Mouse (Mus musculus): ENCODE data around the gene Gm11168.
"Not testable (repeated sequence)": the region's sequence is repeated elsewhere in the genome, so short reads cannot be mapped to it uniquely, and the experiment has no call there.

Gm11168 gene

DNA sequence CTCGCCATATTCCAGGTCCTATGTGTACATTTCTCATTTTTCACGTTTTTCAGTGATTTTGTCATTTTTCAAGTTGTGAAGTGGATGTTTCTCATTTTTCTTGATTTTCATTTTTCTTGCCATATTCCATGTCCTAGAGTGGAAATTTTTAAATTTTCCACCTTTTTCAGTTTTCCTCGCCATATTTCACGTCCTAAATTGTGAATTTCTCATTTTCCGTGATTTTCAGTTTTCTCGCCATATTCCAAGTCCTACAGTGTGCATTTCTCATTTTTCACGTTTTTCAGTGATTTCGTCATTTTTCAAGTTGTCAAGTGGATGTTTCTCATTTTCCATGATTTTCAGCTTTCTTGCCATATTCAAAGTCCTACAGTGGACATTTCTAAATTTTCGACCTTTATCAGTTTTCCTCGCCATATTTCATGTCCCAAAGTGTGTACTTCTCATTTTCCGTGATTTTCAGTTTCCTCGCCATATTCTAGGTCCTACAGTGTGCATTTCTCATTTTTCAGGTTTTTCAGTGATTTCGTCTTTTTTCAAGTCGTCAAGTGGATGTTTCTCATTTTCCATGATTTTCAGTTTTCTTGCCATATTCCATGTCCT lies at the start of gene Gm11168:
Gene Gm11168, plus strand, starts transcription at position 553 of the 603 bp plus-strand sequence.
- DNase-seq (ENCODE audit: low read depth, low spot score): not testable (repeated sequence)

DNA sequence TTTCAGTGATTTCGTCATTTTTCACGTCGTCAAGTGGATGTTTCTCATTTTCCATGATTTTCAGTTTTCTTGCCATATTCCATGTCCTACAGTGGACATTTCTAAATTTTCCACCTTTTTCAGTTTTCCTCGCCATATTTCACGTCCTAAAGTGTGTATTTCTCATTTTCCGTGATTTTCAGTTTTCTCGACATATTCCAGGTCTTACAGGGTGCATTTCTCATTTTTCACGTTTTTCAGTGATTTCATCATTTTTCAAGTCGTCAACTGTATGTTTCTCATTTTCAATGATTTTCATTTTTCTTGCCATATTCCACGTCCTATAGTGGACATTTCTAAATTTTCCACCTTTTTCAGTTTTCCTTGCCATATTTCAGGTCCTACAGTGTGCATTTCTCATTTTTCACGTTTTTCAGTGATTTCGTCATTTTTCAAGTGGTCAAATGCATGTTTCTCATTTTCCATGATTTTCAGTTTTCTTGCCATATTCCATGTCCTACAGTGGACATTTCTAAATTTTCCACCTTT lies 2.6 kb upstream of the Gm11168 start, which contains the start of gene Gm10722:
Gene Gm10722, plus strand, starts transcription at position 478 of the 528 bp plus-strand sequence.
- peak; percentile 42 for DNase-seq (ENCODE audit: low read depth, low spot score)

DNA sequence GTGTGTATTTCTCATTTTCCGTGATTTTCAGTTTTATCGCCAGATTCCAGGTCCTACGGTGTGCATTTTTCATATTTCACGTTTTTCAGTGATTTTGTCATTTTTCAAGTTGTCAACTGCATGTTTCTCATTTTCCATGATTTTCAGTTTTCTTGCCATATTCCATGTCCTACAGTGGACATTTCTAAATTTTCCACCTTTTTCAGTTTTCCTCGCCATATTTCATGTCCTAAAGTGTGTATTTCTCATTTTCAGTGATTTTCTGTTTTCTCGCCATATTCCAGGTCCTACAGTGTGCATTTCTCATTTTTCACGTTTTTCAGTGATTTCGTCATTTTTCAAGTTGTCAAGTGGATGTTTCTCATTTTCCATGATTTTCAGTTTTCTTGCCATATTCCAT lies 2.1 kb upstream of the Gm11168 start:
- DNase-seq (ENCODE audit: low read depth, low spot score): not testable (repeated sequence)

DNA sequence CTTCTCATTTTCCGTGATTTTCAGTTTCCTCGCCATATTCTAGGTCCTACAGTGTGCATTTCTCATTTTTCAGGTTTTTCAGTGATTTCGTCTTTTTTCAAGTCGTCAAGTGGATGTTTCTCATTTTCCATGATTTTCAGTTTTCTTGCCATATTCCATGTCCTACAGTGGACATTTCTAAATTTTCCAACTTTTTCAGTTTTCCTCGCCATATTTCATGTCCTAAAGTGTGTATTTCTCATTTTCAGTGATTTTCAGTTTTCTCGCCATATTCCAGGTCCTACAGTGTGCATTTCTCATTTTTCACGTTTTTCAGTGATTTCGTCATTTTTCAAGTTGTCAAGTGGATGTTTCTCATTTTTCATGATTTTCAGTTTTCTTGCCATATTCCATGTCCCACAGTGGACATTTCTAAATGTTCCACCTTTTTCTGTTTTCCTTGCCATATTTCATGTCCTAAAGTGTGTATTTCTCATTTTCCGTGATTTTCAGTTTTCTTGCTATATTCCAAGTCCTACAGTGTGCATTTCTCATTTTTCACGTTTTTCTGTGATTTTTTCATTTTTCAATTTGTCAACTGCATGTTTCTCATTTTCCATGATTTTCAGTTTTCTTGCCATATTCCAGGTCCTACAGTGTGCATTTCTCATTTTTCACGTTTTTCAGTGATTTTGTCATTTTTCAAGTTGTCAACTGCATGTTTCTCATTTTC lies 1.0 kb upstream of the Gm11168 start:
- DNase-seq (ENCODE audit: low read depth, low spot score): peak; percentile 31

DNA sequence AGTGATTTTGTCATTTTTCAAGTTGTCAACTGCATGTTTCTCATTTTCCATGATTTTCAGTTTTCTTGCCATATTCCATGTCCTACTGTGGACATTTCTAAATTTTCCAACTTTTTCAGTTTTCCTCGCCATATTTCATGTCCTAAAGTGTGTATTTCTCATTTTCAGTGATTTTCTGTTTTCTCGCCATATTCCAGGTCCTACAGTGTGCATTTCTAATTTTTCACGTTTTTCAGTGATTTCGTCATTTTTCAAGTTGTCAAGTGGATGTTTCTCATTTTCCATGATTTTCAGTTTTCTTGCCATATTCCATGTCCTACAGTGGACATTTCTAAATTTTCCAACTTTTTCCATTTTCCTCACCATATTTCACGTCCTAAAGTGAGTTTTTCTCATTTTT lies 3.0 kb downstream of the Gm11168 start:
- DNase-seq (ENCODE audit: low read depth, low spot score): not testable (repeated sequence)

DNA sequence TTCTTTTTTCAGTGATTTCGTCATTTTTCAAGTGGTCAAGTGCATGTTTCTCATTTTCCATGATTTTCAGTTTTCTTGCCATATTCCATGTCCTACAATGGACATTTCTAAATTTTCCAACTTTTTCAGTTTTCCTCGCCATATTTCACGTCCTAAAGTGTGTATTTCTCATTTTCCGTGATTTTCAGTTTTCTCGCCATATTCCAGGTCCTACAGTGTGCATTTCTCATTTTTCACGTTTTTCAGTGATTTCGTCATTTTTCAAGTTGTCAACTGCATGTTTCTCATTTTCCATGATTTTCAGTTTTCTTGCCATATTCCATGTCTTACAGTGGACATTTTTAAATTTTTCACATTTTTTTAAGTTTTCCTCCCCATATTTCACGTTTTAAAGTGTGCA lies 3.5 kb downstream of the Gm11168 start:
- DNase-seq (ENCODE audit: low read depth, low spot score): not testable (repeated sequence)

- peak; percentile 38 for DNase-seq (ENCODE audit: low read depth, low spot score)
These were observed 4.1 kb downstream of the Gm11168 start for GRCm38 (mm10) chr9:3007272-3007671.

- not testable (repeated sequence) for DNase-seq (ENCODE audit: low read depth, low spot score)
These were observed 6.2 kb downstream of the Gm11168 start for GRCm38 (mm10) chr9:3009331-3009730.

DNA sequence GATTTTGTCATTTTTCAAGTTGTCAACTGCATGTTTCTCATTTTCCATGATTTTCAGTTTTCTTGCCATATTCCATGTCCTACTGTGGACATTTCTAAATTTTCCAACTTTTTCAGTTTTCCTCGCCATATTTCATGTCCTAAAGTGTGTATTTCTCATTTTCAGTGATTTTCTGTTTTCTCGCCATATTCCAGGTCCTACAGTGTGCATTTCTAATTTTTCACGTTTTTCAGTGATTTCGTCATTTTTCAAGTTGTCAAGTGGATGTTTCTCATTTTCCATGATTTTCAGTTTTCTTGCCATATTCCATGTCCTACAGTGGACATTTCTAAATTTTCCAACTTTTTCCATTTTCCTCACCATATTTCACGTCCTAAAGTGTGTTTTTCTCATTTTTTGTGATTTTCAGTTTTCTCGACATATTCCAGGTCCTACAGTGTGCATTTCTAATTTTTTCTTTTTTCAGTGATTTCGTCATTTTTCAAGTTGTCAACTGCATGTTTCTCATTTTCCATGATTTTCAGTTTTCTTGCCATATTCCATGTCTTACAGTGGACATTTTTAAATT lies 9.0 kb downstream of the Gm11168 start:
- DNase-seq (ENCODE audit: low read depth, low spot score): not testable (repeated sequence)

DNA sequence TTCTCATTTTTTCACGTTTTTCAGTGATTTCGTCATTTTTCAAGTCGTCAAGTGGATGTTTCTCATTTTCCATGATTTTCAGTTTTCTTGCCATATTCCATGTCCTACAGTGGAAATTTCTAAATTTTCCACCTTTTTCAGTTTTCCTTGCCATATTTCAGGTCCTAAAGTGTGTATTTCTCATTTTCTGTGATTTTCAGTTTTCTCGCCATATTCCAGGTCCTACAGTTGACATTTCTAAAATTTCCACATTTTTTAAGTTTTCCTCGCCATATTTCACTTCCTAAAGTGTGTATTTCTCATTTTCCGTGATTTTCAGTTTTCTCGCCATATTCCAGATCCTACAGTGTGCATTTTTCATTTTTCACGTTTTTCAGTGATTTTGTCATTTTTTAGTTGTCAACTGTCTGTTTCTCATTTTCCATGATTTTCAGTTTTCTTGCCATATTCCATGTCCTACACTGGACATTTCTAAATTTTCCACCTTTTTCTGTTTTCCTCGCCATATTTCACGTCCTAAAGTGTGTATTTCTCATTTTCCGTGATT lies 9.7 kb downstream of the Gm11168 start, which contains the start of gene Gm10721:
Gene Gm10721, plus strand, starts transcription at position 408 of the 547 bp plus-strand sequence.
- not testable (repeated sequence) for DNase-seq (ENCODE audit: low read depth, low spot score)

GRCm38 (mm10) chr9:3015354-3015753 lies 12.2 kb downstream of the Gm11168 start, which contains the start of gene Gm10720:
Gene Gm10720, plus strand, starts transcription at chr9:3015654.
- DNase-seq (ENCODE audit: low read depth, low spot score): not testable (repeated sequence)

GRCm38 (mm10) chr9:3015896-3016295 lies 12.8 kb downstream of the Gm11168 start:
- DNase-seq (ENCODE audit: low read depth, low spot score): not testable (repeated sequence)

GRCm38 (mm10) chr9:3017108-3017507 lies 14.0 kb downstream of the Gm11168 start, which contains the start of gene Gm10719:
Gene Gm10719, plus strand, starts transcription at chr9:3017408.
- not testable (repeated sequence) for DNase-seq (ENCODE audit: low read depth, low spot score)

GRCm38 (mm10) chr9:3018944-3019343 lies 15.8 kb downstream of the Gm11168 start:
- DNase-seq (ENCODE audit: low read depth, low spot score): not testable (repeated sequence)

GRCm38 (mm10) chr9:3019835-3020727 lies 16.9 kb downstream of the Gm11168 start:
- not testable (repeated sequence) for DNase-seq (ENCODE audit: low read depth, low spot score)

DNA sequence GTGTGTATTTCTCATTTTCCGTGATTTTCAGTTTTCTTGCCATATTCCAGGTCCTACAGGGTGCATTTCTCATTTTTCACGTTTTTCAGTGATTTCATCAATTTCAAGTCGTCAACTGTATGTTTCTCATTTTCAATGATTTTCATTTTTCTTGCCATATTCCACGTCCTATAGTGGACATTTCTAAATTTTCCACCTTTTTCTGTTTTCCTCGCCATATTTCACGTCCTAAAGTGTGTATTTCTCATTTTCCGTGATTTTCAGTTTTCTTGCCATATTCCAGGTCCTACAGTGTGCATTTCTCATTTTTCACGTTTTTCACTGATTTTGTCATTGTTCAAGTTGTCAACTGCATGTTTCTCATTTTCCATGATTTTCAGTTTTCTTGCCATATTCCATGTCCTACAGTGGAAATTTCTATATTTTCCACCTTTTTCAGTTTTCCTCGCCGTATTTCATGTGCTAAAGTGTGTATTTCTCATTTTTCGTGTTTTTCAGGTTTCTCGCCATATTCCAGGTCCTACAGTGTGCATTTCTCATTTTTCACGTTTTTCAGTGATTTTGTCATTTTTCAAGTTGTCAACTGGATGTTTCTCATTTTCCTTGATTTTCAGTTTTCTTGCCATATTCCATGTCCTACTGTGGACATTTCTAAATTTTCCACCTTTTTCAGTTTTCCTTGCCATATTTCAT lies 19.3 kb downstream of the Gm11168 start:
- peak; percentile 34 for DNase-seq (ENCODE audit: low read depth, low spot score)

- DNase-seq (ENCODE audit: low read depth, low spot score): not testable (repeated sequence)
These were observed 20.3 kb downstream of the Gm11168 start, which contains the start of gene Gm10718 for GRCm38 (mm10) chr9:3023312-3023984. Gene Gm10718, plus strand, starts transcription at chr9:3023547.

GRCm38 (mm10) chr9:3023985-3024648 lies 21.0 kb downstream of the Gm11168 start:
- DNase-seq (ENCODE audit: low read depth, low spot score): not testable (repeated sequence)
